Mouse (Mus musculus) adrenal gland, adult (tissue): ENCODE measurements around the gene Lamp1.
A peak's percentile ranks its signal among the peaks of the same experiment; 100 is the strongest.

Experiments
- DNase-seq, 2 experiments: peaks; one replicate each; pipeline ENCODE4 v3.0.0; 2022 to 2023; ENCODE audit warnings: low spot score in 1 of 2; ENCODE audit not compliant: inconsistent age in 2 of 2

Gene Lamp1

DNA sequence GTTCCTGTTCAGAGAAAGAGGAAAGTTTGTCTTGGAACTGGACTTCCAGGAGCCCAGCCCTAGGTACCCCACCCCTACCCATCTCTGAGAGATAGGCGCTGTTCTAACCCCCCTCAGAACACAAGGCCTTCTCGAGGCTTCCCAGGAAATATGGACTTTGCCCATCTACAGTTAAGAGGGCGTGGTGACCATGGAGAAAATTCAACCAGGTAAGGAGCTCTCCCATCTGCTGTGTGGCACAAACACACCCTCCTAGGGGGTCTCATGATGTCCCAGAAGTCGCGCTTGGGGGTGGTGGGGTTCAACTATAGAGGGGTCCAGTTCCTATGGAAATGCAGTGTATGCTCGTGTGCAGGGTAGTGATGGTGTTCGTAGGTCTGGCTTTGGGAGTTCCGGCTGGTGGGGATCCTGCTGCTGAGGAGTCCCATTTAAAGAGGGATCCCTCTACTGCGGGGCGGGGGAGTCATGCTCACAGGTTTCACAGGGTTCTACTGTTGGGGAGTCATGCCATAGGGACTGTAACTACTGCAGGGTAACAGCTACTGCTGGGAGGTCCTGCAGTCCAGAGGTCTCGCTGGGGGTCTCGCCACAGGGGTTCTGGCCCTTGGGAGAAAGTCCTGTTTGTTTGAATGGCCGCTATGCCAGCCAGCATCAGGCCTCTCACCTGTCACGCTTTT lies 40.6 kb downstream of the Lamp1 start:
- DNase-seq: peak in 1 of 2 experiments; percentile 54

DNA sequence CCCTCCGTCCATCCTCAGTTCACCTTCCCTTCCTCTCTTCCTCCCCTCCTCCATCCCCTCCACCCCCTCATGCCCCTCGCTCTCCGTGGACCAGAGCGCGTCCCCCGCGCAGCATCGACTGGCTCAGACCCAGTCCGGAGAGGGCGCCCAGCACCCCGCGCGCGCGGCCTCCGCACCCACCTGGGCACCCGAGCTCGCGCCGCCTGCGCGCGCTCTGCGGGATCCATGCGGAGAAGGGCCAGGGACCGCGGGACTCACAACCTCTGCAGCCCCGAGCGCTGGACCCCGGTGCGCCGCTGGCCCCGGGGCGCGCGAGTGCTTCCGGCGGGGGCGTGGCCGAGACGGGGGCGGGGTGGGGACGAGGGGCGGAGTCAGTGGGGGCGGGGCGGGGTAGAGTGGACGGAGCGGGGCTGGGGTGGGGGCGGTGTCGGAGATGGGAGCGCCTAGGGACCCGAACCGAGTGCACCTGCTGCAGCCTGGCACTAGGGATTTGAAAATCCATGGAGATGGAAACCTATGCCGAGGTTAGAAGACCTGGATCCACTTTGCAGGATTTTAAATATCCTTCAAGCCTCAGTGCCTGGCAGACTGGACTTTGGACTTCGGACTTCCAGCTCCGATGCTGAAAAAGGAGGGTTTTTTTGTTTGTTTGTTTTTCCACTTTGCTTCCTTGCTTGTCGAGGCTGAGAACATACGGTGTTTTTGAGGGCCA lies 41.5 kb downstream of the Lamp1 start, which contains the start of gene Grtp1:
Gene Grtp1, minus strand, starts transcription at position 320 of the 712 bp plus-strand sequence.
- peak; percentile 66 to 89 for DNase-seq

DNA sequence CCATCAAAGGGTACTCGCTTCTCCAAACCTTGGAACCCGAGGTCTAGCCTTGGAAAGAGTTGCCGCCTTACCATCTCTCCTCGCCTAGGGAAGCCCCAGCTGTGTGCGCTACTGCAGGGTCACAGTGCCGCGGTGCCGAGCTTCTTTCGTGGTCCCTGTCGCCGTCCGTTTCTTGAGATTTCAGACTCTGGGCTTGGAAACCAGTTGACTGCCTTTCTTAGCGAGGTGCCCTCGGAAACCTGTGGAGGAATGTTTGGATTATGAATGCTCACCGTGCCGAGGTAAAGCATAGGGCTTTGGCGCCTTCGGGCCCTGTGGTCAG lies 42.0 kb downstream of the Lamp1 start:
- DNase-seq: no peak

GRCm38 (mm10) chr8:13202041-13202440 lies 43.1 kb downstream of the Lamp1 start:
- peak; percentile 86 to 91 for DNase-seq

GRCm38 (mm10) chr8:13202806-13203205 lies 43.8 kb downstream of the Lamp1 start:
- DNase-seq: no peak

DNA sequence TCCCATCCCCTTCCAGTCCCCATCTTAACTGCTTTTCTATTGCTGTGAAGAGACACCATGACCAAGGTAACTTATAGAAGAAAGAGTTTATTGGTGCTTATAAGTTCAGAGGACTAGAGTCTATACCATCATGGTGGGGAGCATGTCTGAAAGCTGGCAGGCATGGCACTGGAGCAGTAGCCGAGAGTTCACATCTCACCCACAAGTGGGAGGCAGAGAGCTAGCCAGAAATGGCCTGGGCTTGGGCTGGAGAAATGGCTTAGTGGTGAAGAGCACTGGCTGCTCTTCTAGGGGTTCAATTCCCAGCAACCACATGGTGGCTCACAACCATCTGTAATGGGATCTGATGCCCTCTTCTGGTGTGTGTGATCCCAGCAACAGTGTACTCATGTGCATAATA lies 44.5 kb downstream of the Lamp1 start:
- peak in 1 of 2 experiments; percentile 40 for DNase-seq

DNA sequence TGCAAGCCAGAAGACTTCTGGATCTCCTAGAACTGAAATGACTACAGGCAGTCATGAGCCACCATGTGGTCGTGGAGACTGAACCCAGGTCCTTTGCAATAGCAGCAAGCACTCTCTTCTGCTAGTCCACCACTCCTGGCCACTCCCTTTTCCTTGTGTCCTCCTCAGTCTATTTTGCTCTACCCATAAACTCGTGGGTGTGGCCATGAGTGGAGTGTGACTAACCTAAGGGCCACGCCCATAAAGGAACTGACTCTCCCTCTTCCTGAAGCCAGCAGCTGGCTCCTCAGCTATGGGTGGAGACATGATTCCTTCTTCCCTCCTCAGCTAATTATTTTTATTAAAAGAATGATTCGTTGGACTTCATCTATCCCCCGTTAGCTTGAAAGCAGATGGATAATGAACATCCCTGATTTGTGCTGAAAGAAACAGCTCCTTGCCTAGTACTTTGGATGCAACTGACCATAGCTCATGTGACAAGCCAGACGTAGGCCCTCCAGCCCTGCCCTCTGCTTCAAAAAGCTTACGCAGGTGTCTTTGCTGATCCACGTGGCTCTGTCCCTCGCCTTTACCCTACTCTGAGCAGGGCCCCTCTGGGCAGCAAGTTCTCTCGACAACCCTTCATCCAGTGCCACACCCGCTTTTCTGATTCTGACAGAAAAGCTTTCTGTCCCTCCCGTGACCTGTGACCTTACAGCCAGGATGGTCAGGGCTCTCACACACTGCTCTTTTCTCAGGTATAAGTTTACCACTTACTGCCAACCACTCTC lies 45.6 kb downstream of the Lamp1 start:
- peak in 1 of 2 experiments; percentile 57 for DNase-seq

DNA sequence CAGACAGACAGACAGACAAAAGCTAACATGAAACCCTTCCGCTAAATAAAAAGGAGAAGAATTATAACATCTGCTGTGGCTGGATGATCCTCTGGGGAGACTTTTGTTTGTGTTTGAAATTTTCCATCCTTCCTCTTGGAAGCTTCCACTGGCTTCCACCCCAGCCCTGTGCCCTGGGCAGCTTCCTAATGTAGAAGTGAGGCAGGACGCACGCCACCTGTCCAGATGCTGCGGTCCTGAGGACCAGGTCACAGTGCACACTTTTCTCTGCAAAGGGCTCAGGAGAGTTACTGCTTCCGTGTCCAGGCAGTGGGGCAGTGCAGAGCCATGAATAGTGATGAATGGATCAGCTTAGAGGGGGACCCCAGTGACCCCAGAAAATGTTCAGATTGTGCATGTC lies 46.4 kb downstream of the Lamp1 start:
- no peak for DNase-seq

DNA sequence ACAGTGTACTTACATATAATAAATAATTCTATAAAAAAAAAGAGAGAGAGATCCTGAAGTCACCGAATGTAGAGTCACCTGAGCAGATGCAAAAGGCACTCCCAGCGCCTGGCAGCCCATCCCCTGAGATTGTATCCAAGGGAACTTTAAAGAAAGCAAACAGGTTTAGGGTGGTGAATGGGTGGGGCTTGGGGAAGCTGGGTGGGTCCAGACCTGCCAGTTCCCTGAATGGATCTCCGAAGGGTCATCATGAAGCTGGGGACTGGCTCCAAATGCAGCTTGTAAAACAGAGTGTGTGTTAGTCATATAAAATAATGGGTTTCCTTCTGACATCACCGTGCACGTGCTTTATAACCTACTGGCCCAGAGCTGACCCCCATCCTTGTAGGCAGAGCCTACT lies 47.3 kb downstream of the Lamp1 start:
- DNase-seq: no peak

DNA sequence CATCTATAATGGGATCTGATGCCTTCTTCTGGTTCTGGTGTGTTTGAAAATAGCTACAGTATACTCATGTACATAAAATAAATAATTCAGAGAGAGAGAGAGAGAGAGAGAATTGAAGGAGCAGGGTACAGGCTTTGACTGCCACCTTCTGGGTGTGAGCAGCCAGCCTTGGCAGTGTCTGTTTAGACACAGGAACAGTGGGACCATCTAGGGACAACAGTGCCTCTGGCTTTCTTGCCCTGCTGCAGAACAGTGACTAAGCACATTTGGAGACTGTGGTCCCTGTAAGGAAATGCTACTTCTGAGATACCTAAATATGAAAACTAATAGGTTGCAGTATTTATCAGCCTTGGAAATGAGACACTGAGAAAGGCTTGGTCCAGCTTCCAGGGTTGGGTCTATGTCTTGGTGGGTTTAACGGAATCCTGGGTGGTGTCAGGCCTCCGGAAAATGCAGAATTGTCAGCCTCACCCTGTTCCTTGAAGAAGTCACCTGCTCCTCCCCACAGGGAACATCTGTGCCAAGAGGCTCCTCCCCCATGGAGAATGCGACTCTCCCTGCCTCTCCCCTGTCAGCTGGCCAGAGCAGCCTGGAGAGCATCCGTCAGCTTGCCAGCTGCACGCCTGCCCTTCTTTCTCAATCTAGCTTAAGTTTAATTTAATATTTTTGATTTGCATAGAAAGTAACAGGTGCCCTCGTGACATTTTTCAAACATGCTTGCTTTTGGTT lies 49.8 kb downstream of the Lamp1 start:
- peak; percentile 41 to 62 for DNase-seq

DNA sequence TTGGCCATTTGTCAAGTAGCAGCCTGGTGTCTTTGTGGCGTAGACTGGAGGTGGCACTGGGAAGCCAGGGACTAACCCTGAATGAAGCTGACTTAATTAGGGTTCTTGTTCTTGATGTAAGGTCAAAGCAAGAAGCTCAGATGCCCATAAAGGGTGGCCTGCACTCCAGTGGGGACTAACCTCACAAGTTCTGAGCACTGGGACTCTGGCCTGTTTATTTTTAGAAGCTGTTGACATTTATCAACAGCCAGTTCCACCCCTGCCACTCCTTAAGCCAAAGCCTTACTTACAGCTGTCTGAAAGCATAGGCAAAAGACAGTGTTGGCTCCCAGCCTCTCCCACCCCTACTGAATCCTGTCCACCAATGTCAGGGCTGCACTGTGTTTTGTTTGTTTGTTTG lies 50.8 kb downstream of the Lamp1 start:
- peak in 1 of 2 experiments; percentile 54 for DNase-seq

DNA sequence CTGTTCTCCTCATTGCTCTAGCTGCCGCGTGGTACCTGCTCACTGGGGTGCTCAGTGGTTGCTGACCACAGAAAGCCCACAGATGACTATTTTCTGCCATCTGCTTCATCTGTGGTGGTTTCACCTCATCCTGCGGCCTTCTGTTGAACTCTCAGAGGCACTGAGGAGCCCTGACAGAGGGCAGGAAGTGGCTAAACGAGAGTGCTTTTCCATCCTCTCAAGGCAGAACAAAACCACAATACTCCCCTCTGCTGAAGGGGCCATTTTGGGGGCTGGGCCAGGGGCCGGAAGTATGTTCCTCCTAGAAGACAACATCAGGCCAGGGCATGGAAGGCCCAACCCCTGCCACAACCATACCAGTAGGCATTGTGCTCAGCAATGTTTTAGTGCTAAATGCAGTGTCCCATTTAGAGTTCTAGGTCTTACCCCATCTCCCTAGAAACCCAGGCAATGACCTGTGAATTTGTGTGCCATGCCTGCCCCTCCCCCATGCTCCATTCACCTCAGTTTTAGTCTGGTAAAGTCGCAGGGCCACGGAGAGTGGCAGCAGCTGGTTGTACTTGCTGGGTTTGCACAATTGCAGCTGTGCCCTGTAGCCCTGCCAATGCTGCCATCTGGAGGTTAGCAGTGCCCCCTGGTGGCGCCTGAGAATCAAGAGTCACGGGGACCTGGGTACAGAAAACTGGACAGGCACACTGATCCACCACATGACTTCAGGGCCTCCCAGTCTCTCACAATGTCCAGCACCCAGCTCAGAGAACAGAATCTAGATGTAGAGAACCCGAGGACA lies 54.7 kb downstream of the Lamp1 start:
- peak; percentile 89 to 96 for DNase-seq

- no peak for DNase-seq
Measured at GRCm38 (mm10) chr8:13216386-13216785, 57.4 kb downstream of the Lamp1 start.

DNA sequence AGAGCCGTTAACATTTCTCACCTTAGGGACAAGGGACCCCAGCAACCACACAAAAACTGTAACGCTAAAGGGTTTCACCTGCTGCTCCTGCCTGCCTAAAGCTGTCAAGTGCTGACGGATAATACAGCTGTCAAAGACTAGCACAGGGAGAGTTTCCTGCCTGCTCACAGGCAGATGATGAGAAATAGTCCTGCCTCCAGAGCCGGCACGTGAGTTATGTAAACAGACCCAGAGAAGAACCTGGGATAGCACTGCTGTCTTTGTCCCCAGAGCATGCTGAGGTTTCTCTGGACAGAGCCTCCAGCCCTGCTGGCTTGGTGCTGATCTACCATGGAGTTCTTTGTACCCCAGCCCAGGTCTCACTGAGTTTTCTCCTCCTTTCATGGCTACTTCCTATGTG lies 58.1 kb downstream of the Lamp1 start:
- DNase-seq: no peak

DNA sequence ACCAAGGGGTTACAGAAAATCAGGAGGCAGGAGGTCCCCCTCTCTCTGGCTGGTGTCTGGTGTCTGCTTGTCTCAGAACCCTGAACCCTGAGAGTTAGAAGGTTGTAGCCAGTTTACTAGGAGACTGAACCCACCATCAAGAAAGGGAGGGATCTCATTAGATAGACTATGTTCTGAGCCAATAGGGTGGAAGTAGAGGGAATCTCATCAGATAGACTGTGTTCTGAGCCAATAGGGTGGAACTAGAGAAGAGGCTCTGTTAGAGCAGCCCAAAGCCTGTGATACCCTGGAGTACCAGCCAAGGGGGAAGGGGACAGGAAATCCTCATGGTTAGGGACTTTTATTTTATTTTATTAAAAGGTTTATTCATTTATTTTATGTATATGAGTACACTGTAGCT lies 59.0 kb downstream of the Lamp1 start:
- no peak for DNase-seq

DNA sequence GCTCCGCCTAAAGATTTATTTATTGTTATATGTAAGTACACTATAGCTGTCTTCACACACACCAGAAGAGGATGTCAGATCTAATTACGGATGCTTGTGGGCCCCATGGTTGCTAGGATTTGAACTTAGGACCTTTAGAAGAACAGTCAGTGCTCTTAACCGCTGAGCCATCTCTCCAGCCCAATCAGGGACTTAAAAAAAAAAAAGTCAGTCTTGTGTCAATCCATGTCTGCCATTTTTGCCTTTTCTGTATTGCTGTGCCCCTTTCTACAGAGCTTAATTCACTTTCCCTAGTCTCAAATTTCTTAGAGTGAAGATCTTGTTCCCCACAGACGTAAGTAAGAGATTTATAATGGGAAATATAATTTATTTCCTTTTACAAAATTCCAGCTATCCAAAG lies 59.5 kb downstream of the Lamp1 start:
- no peak for DNase-seq

- no peak for DNase-seq
Measured at GRCm38 (mm10) chr8:13224426-13224825, 65.5 kb downstream of the Lamp1 start.
